Mouse (Mus musculus): ENCODE results near the gene Olfr286. TPM values are rescaled to one million over a fixed set of nuclear protein-coding genes. Genes with fewer than 3 reads are reported as not detected.

The Olfr286 gene
- total and polyA plus RNA-seq, 2 experiments from 2014 or later: not detected

- DNase-seq: no peak
- TF ChIP-seq CTCF (IDR thresholded peaks at IDR 0.05; ENCODE audit: low read depth): no peak
- H3K27ac ChIP-seq (ENCODE audit: low read depth, low read length): no peak overlapping the region
- ATAC-seq: no peak
- no peak overlapping the region for H3K4me2 ChIP-seq (ENCODE audit: low read depth)
- no peaks in the 10 kb centered on the region for H3K27me3 ChIP-seq (ENCODE audit: insufficient read depth, low read length)
- H3K4me3 ChIP-seq (ENCODE audit: low read depth, low read length): no peak overlapping the region
- H3K36me3 ChIP-seq (ENCODE audit: insufficient read depth): no peaks in the 10 kb centered on the region
- H3K9ac ChIP-seq: no peak overlapping the region
- H3K9me3 ChIP-seq (ENCODE audit: low read length): no peaks in the 10 kb centered on the region
- no peaks in the 10 kb centered on the region for H3K4me1 ChIP-seq (ENCODE audit: insufficient read depth)
Measured at GRCm38 (mm10) chr15:98222377-98222776, 11.9 kb downstream of the Olfr286 start.

GRCm38 (mm10) chr15:98220877-98221276 lies 13.4 kb downstream of the Olfr286 start, which contains the start of the genes Gm44579 and Olfr287:
Gene Gm44579, minus strand, starts transcription at chr15:98220977.
Gene Olfr287, minus strand, starts transcription at chr15:98221056.
- Histone ChIP-seq H3K4me2 (ENCODE audit: low read depth) (no peak within 1 kb of the TSS), H3K27me3 (ENCODE audit: insufficient read depth, low read length) (no peaks in the 10 kb centered on the region), H3K27ac (ENCODE audit: low read depth, low read length) (no peak within 1 kb of the TSS), H3K9ac (no peak within 1 kb of the TSS), H3K9me3 (ENCODE audit: low read length) (no peaks in the 10 kb centered on the region), H3K4me3 (ENCODE audit: low read depth, low read length) (no peak within 1 kb of the TSS), H3K4me1 (ENCODE audit: insufficient read depth) (no peaks in the 10 kb centered on the region), H3K36me3 (ENCODE audit: insufficient read depth) (no peaks in the 10 kb centered on the region)
- ATAC-seq (no peak), DNase-seq (no peak)
- no peak for TF ChIP-seq CTCF (IDR thresholded peaks at IDR 0.05; ENCODE audit: low read depth)
- 73% methylated on average over 4 of the region's 4 CpGs for WGBS

GRCm38 (mm10) chr15:98214130-98214529 lies 20.1 kb downstream of the Olfr286 start:
- no peak for ATAC-seq
- Histone ChIP-seq H3K27me3 (ENCODE audit: insufficient read depth, low read length) (no peaks in the 10 kb centered on the region), H3K4me3 (ENCODE audit: low read depth, low read length) (no peak overlapping the region), H3K9me3 (ENCODE audit: low read length) (no peaks in the 10 kb centered on the region), H3K36me3 (ENCODE audit: insufficient read depth) (no peaks in the 10 kb centered on the region), H3K9ac (no peak overlapping the region), H3K27ac (ENCODE audit: low read depth, low read length) (no peak overlapping the region), H3K4me1 (ENCODE audit: insufficient read depth) (no peaks in the 10 kb centered on the region), H3K4me2 (ENCODE audit: low read depth) (no peak overlapping the region)
- no peak for DNase-seq
- no peak for TF ChIP-seq CTCF (IDR thresholded peaks at IDR 0.05; ENCODE audit: low read depth)
- WGBS: 69% methylated on average over 5 of the region's 5 CpGs

GRCm38 (mm10) chr15:98213336-98213870 lies 20.8 kb downstream of the Olfr286 start:
- no peak for TF ChIP-seq CTCF (IDR thresholded peaks at IDR 0.05; ENCODE audit: low read depth)
- H3K4me3 ChIP-seq (ENCODE audit: low read depth, low read length): no peak overlapping the region
- no peaks in the 10 kb centered on the region for H3K27me3 ChIP-seq (ENCODE audit: insufficient read depth, low read length)
- DNase-seq: no peak
- no peak overlapping the region for H3K27ac ChIP-seq (ENCODE audit: low read depth, low read length)
- H3K9me3 ChIP-seq (ENCODE audit: low read length): no peaks in the 10 kb centered on the region
- no peak overlapping the region for H3K9ac ChIP-seq
- no peak for ATAC-seq
- no peaks in the 10 kb centered on the region for H3K36me3 ChIP-seq (ENCODE audit: insufficient read depth)
- WGBS: 79% methylated on average over 5 of the region's 5 CpGs
- H3K4me2 ChIP-seq (ENCODE audit: low read depth): no peak overlapping the region
- no peaks in the 10 kb centered on the region for H3K4me1 ChIP-seq (ENCODE audit: insufficient read depth)

- no peak overlapping the region for H3K9ac ChIP-seq
- 84% methylated on average over 7 of the region's 7 CpGs for WGBS
- H3K36me3 ChIP-seq (ENCODE audit: insufficient read depth): no peaks in the 10 kb centered on the region
- no peak for ATAC-seq
- H3K4me1 ChIP-seq (ENCODE audit: insufficient read depth): no peaks in the 10 kb centered on the region
- H3K4me3 ChIP-seq (ENCODE audit: low read depth, low read length): no peak overlapping the region
- H3K27me3 ChIP-seq (ENCODE audit: insufficient read depth, low read length): no peaks in the 10 kb centered on the region
- no peak for DNase-seq
- no peak overlapping the region for H3K4me2 ChIP-seq (ENCODE audit: low read depth)
- H3K27ac ChIP-seq (ENCODE audit: low read depth, low read length): no peak overlapping the region
- no peaks in the 10 kb centered on the region for H3K9me3 ChIP-seq (ENCODE audit: low read length)
- TF ChIP-seq CTCF (IDR thresholded peaks at IDR 0.05; ENCODE audit: low read depth): no peak
Measured at GRCm38 (mm10) chr15:98209676-98210075, 24.6 kb downstream of the Olfr286 start.

- H3K27ac ChIP-seq (ENCODE audit: low read depth, low read length): no peak within 1 kb of the TSS
- no peak for TF ChIP-seq CTCF (IDR thresholded peaks at IDR 0.05; ENCODE audit: low read depth)
- no peak within 1 kb of the TSS for H3K9ac ChIP-seq
- no peaks in the 10 kb centered on the region for H3K4me1 ChIP-seq (ENCODE audit: insufficient read depth)
- no peak within 1 kb of the TSS for H3K4me2 ChIP-seq (ENCODE audit: low read depth)
- no peaks in the 10 kb centered on the region for H3K27me3 ChIP-seq (ENCODE audit: insufficient read depth, low read length)
- no peaks in the 10 kb centered on the region for H3K36me3 ChIP-seq (ENCODE audit: insufficient read depth)
- no peak within 1 kb of the TSS for H3K4me3 ChIP-seq (ENCODE audit: low read depth, low read length)
- DNase-seq (no peak), ATAC-seq (no peak)
- H3K9me3 ChIP-seq (ENCODE audit: low read length): no peaks in the 10 kb centered on the region
- 56% methylated on average over 3 of the region's 3 CpGs for WGBS
Measured at GRCm38 (mm10) chr15:98195442-98195841, 38.8 kb downstream of the Olfr286 start, which contains the start of gene Olfr288. Gene Olfr288, minus strand, starts transcription at chr15:98195542.

- H3K36me3 ChIP-seq (ENCODE audit: insufficient read depth): no peaks in the 10 kb centered on the region
- H3K9ac ChIP-seq: no peak overlapping the region
- DNase-seq: no peak
- H3K4me1 ChIP-seq (ENCODE audit: insufficient read depth): no peaks in the 10 kb centered on the region
- 73% methylated on average over 4 of the region's 4 CpGs for whole genome bisulfite sequencing
- no peak for ATAC-seq
- H3K9me3 ChIP-seq (ENCODE audit: low read length): no peaks in the 10 kb centered on the region
- H3K4me2 ChIP-seq (ENCODE audit: low read depth): no peak overlapping the region
- H3K4me3 ChIP-seq (ENCODE audit: low read depth, low read length): no peak overlapping the region
- H3K27me3 ChIP-seq (ENCODE audit: insufficient read depth, low read length): no peaks in the 10 kb centered on the region
- H3K27ac ChIP-seq (ENCODE audit: low read depth, low read length): no peak overlapping the region
- TF ChIP-seq CTCF (IDR thresholded peaks at IDR 0.05; ENCODE audit: low read depth): no peak
Measured at GRCm38 (mm10) chr15:98184456-98184855, 49.8 kb downstream of the Olfr286 start.

Measured in forebrain, postnatal 0 days (tissue).